Mouse (Mus musculus): ENCODE results near the gene Alkbh1. TPM values are rescaled to one million over a fixed set of nuclear protein-coding genes. Genes with fewer than 3 reads are reported as not detected.

Alkbh1 gene
- polyA plus RNA-seq, 1 experiment from 2014 or later = 76.1 TPM

- peaks cover 47% of the 10 kb centered on the region for H3K36me3 ChIP-seq
- H3K27me3 ChIP-seq = no peaks in the 10 kb centered on the region
- under 1% methylated on average over 33 of the region's 33 CpGs for WGBS
- peak overlapping the region; percentile 87 for H3K27ac ChIP-seq
- H3K4me3 ChIP-seq = peak overlapping the region; percentile 97
- ATAC-seq (ENCODE audit: insufficient number of reproducible peaks, insufficient read depth, low FRiP score, low TSS enrichment, low read depth) = peak; percentile 73
- peak overlapping the region; percentile 82 for H3K4me2 ChIP-seq
- H3K4me1 ChIP-seq = peaks cover 16% of the 10 kb centered on the region
- peak overlapping the region; percentile 98 for H3K9ac ChIP-seq
- no peaks in the 10 kb centered on the region for H3K9me3 ChIP-seq
Measured at GRCm38 (mm10) chr12:87443115-87443699, 610 bp downstream of the Alkbh1 start.

DNA sequence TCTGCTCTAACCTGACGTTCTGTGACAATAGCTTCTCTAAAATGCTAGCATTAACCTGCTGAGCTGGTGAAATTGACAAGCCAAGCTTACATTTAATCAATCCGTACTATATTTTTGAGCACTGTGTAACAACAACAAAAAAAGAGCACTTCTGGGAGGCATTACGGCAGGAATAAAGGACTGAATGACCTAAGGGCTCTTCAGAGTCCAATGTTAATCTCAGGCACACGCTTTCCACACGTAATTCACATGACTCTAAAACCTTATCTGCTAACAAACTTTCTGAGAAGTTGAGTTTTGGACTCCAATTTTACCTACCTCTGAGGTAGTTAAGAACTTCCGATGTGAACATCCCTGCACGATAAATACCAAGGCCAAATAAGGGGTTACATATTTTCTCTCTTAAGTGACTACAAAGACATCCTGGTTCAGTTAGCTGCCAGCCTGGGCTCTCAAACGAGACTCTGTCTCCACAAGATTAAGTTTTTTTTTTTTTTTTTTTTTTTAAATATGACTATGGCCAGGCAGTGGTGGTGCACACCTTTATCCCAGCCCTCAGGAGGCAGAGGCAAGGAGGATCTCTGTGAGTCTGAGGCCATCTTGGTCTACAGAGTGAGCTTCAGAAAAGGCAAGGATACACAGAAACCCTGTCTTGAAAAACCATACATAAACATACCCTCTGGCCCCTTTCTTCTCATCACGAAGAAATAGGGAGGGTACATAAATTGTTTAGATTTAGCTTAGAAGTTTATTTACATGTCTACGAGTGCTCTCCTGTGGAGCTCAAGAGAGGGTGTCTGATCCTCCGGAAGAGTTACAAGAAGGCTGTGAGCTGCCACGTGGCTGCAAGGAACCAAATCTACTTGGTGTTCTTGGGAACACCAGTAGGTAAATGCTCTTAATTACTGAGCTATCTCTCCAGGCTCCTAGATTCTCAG, 1.4 kb downstream of the Alkbh1 start:
- H3K27ac ChIP-seq = 0 out of 2 replicates have a peak overlapping the region, but pooled peaks have one; percentile 17
- peaks cover 16% of the 10 kb centered on the region for H3K4me1 ChIP-seq
- H3K4me3 ChIP-seq = peak overlapping the region; percentile 97
- H3K4me2 ChIP-seq = peak overlapping the region; percentile 82
- no peaks in the 10 kb centered on the region for H3K27me3 ChIP-seq
- peak overlapping the region; percentile 98 for H3K9ac ChIP-seq
- H3K36me3 ChIP-seq = peaks cover 48% of the 10 kb centered on the region
- no peaks in the 10 kb centered on the region for H3K9me3 ChIP-seq
- 19% methylated on average over 12 of the region's 12 CpGs for WGBS
- ATAC-seq (ENCODE audit: insufficient number of reproducible peaks, insufficient read depth, low FRiP score, low TSS enrichment, low read depth) = no peak

GRCm38 (mm10) chr12:87428885-87429284, 14.9 kb downstream of the Alkbh1 start:
- H3K27ac ChIP-seq = no peak overlapping the region
- H3K4me3 ChIP-seq = no peak overlapping the region
- H3K4me2 ChIP-seq = no peak overlapping the region
- no peak for ATAC-seq (ENCODE audit: insufficient number of reproducible peaks, insufficient read depth, low FRiP score, low TSS enrichment, low read depth)
- H3K36me3 ChIP-seq = peaks cover 88% of the 10 kb centered on the region
- H3K9ac ChIP-seq = no peak overlapping the region
- H3K9me3 ChIP-seq = no peaks in the 10 kb centered on the region
- H3K27me3 ChIP-seq = no peaks in the 10 kb centered on the region
- WGBS = 77% methylated on average over 8 of the region's 8 CpGs
- H3K4me1 ChIP-seq = no peaks in the 10 kb centered on the region

GRCm38 (mm10) chr12:87428295-87428694, 15.5 kb downstream of the Alkbh1 start:
- no peaks in the 10 kb centered on the region for H3K9me3 ChIP-seq
- H3K4me1 ChIP-seq = no peaks in the 10 kb centered on the region
- no peak overlapping the region for H3K9ac ChIP-seq
- H3K27me3 ChIP-seq = no peaks in the 10 kb centered on the region
- no peak for ATAC-seq (ENCODE audit: insufficient number of reproducible peaks, insufficient read depth, low FRiP score, low TSS enrichment, low read depth)
- peaks cover 88% of the 10 kb centered on the region for H3K36me3 ChIP-seq
- H3K4me3 ChIP-seq = no peak overlapping the region
- no peak overlapping the region for H3K4me2 ChIP-seq
- WGBS = 87% methylated on average over 2 of the region's 2 CpGs
- H3K27ac ChIP-seq = no peak overlapping the region

GRCm38 (mm10) chr12:87426354-87427031, 17.3 kb downstream of the Alkbh1 start:
- 88% methylated on average over 5 of the region's 5 CpGs for WGBS
- H3K9me3 ChIP-seq = no peaks in the 10 kb centered on the region
- no peak overlapping the region for H3K9ac ChIP-seq
- no peak for ATAC-seq (ENCODE audit: insufficient number of reproducible peaks, insufficient read depth, low FRiP score, low TSS enrichment, low read depth)
- peaks cover 78% of the 10 kb centered on the region for H3K36me3 ChIP-seq
- H3K27ac ChIP-seq = no peak overlapping the region
- H3K4me3 ChIP-seq = no peak overlapping the region
- no peaks in the 10 kb centered on the region for H3K4me1 ChIP-seq
- H3K27me3 ChIP-seq = no peaks in the 10 kb centered on the region
- H3K4me2 ChIP-seq = no peak overlapping the region

- Histone ChIP-seq H3K27me3 (no peaks in the 10 kb centered on the region), H3K4me3 (no peak overlapping the region), H3K9ac (no peak overlapping the region), H3K4me1 (peaks cover under 1% of the 10 kb centered on the region; the same call in 1 of the 2 replicates), H3K27ac (no peak overlapping the region), H3K36me3 (peaks cover 59% of the 10 kb centered on the region), H3K9me3 (no peaks in the 10 kb centered on the region), H3K4me2 (no peak overlapping the region)
- ATAC-seq (ENCODE audit: insufficient number of reproducible peaks, insufficient read depth, low FRiP score, low TSS enrichment, low read depth) = no peak
- WGBS = 16% methylated on average over 3 of the region's 3 CpGs
Measured at GRCm38 (mm10) chr12:87424516-87424915, 19.3 kb downstream of the Alkbh1 start.

GRCm38 (mm10) chr12:87423700-87424099, 20.1 kb downstream of the Alkbh1 start:
- Histone ChIP-seq H3K9me3 (no peaks in the 10 kb centered on the region), H3K4me2 (no peak overlapping the region), H3K27me3 (no peaks in the 10 kb centered on the region), H3K36me3 (peaks cover 50% of the 10 kb centered on the region), H3K4me3 (no peak overlapping the region), H3K9ac (no peak overlapping the region), H3K27ac (no peak overlapping the region), H3K4me1 (peaks cover 8% of the 10 kb centered on the region)
- 46% methylated on average over 1 of the region's 1 CpGs for WGBS
- no peak for ATAC-seq (ENCODE audit: insufficient number of reproducible peaks, insufficient read depth, low FRiP score, low TSS enrichment, low read depth)

DNA sequence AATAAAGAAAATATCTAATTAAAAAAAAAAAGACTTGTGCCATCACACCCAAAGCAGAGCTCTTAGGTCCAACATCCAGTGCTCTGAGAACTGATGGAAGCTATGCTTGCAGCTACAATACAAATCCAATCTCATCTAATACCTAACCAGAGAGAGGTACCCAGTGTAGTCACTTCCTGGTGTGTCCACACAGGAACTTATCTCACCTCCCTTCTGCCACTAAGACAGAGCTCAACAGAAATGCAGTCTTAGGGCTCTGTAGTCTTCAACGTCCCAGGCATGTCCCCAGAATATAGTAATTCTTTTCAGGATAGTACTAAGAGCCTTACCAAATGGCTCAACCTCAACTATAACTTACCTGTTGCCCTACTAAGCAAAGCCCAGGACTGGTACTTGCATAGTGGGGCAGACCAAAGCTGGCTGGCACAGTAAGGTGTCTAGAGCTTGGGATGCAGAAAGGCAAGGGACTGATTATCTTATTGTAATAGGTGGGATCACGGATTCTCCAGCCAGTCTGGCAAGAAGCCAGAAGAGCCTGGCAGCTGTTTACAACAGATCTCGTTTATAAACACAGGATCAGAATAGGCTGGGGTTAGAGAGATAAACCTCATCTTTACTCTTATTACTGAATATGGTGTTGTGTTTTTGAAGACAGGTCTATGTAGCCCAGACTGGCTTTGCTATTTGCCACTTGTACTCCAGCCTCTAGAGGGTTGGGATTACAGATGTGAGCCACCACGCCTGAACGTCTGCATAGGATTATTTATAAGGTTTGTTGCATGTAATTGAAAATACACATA, 21.9 kb downstream of the Alkbh1 start:
- no peak overlapping the region for H3K4me2 ChIP-seq
- WGBS = 71% methylated on average over 5 of the region's 5 CpGs
- H3K27ac ChIP-seq = no peak overlapping the region
- H3K4me1 ChIP-seq = peaks cover 9% of the 10 kb centered on the region
- ATAC-seq (ENCODE audit: insufficient number of reproducible peaks, insufficient read depth, low FRiP score, low TSS enrichment, low read depth) = no peak
- H3K9me3 ChIP-seq = no peaks in the 10 kb centered on the region
- H3K4me3 ChIP-seq = no peak overlapping the region
- no peaks in the 10 kb centered on the region for H3K27me3 ChIP-seq
- H3K36me3 ChIP-seq = peaks cover 34% of the 10 kb centered on the region
- H3K9ac ChIP-seq = no peak overlapping the region

GRCm38 (mm10) chr12:87419974-87420485, 23.8 kb downstream of the Alkbh1 start:
- Histone ChIP-seq H3K27me3 (no peaks in the 10 kb centered on the region), H3K9ac (no peak overlapping the region), H3K9me3 (no peaks in the 10 kb centered on the region), H3K27ac (no peak overlapping the region), H3K4me2 (no peak overlapping the region), H3K4me3 (no peak overlapping the region), H3K4me1 (peaks cover 9% of the 10 kb centered on the region), H3K36me3 (peaks cover 19% of the 10 kb centered on the region)
- ATAC-seq (ENCODE audit: insufficient number of reproducible peaks, insufficient read depth, low FRiP score, low TSS enrichment, low read depth) = no peak
- 65% methylated on average over 12 of the region's 12 CpGs for WGBS

- H3K9ac ChIP-seq = no peak overlapping the region
- H3K4me1 ChIP-seq = peaks cover 9% of the 10 kb centered on the region
- H3K4me3 ChIP-seq = no peak overlapping the region
- H3K36me3 ChIP-seq = peaks cover 15% of the 10 kb centered on the region
- H3K27ac ChIP-seq = no peak overlapping the region
- H3K4me2 ChIP-seq = no peak overlapping the region
- 63% methylated on average over 5 of the region's 5 CpGs for WGBS
- no peaks in the 10 kb centered on the region for H3K9me3 ChIP-seq
- H3K27me3 ChIP-seq = no peaks in the 10 kb centered on the region
- no peak for ATAC-seq (ENCODE audit: insufficient number of reproducible peaks, insufficient read depth, low FRiP score, low TSS enrichment, low read depth)
Measured at GRCm38 (mm10) chr12:87418921-87419320, 24.9 kb downstream of the Alkbh1 start.

- H3K27me3 ChIP-seq = no peaks in the 10 kb centered on the region
- H3K4me1 ChIP-seq = peaks cover 9% of the 10 kb centered on the region
- no peaks in the 10 kb centered on the region for H3K36me3 ChIP-seq
- H3K27ac ChIP-seq = no peak overlapping the region
- no peak overlapping the region for H3K4me2 ChIP-seq
- no peak for ATAC-seq (ENCODE audit: insufficient number of reproducible peaks, insufficient read depth, low FRiP score, low TSS enrichment, low read depth)
- no peak overlapping the region for H3K4me3 ChIP-seq
- 41% methylated on average over 7 of the region's 7 CpGs for WGBS
- no peaks in the 10 kb centered on the region for H3K9me3 ChIP-seq
- no peak overlapping the region for H3K9ac ChIP-seq
Measured at GRCm38 (mm10) chr12:87416690-87417089, 27.1 kb downstream of the Alkbh1 start.

Data from embryonic facial prominence, embryonic 13.5 days (tissue).